Mouse (Mus musculus): ENCODE data around the gene Iqgap2. TPM values are rescaled to one million over a fixed set of nuclear protein-coding genes. Genes with fewer than 3 reads are reported as not detected.

The Iqgap2 gene
- total and polyA plus RNA-seq, 2 experiments from 2014 or later = 0.83 to 1.3 TPM

GRCm38 (mm10) chr13:95671108-95671897, 220.4 kb downstream of the Iqgap2 start:
- H3K4me2 ChIP-seq (ENCODE audit: low read depth, low read length) = no peak overlapping the region
- no peaks in the 10 kb centered on the region for H3K9me3 ChIP-seq (replicated peaks; ENCODE audit: control insufficient read depth, low read length)
- no peaks in the 10 kb centered on the region; the same call in 1 of the 2 replicates for H3K4me1 ChIP-seq (ENCODE audit: control insufficient read depth, insufficient read depth)
- H3K27ac ChIP-seq (ENCODE audit: low read depth) = no peak overlapping the region
- ATAC-seq (ENCODE audit: insufficient read depth, low read depth) (peak; percentile 30; the same call in 1 of the 2 replicates), DNase-seq (ENCODE audit: low spot score) (peak; percentile 28)
- no peaks in the 10 kb centered on the region for H3K27me3 ChIP-seq (ENCODE audit: control insufficient read depth, insufficient read depth, low read length)
- no peak for TF ChIP-seq EP300 (IDR thresholded peaks at IDR 0.05; ENCODE audit: low read depth)
- TF ChIP-seq CTCF (IDR thresholded peaks at IDR 0.05; ENCODE audit: low read depth) = no peak
- no peak overlapping the region for H3K4me3 ChIP-seq (ENCODE audit: low read depth, low read length)
- no peaks in the 10 kb centered on the region for H3K36me3 ChIP-seq (replicated peaks; ENCODE audit: control insufficient read depth, insufficient read depth, low read length)
- H3K9ac ChIP-seq (replicated peaks; ENCODE audit: low read depth, low read length) = no peak overlapping the region
- WGBS = 44% methylated on average over 9 of the region's 9 CpGs

- Histone ChIP-seq H3K36me3 (replicated peaks; ENCODE audit: control insufficient read depth, insufficient read depth, low read length) (no peaks in the 10 kb centered on the region), H3K9ac (replicated peaks; ENCODE audit: low read depth, low read length) (no peak overlapping the region), H3K27me3 (ENCODE audit: control insufficient read depth, insufficient read depth, low read length) (no peaks in the 10 kb centered on the region), H3K4me2 (ENCODE audit: low read depth, low read length) (no peak overlapping the region), H3K4me3 (ENCODE audit: low read depth, low read length) (no peak overlapping the region), H3K9me3 (replicated peaks; ENCODE audit: control insufficient read depth, low read length) (no peaks in the 10 kb centered on the region), H3K27ac (ENCODE audit: low read depth) (no peak overlapping the region), H3K4me1 (ENCODE audit: control insufficient read depth, insufficient read depth) (no peaks in the 10 kb centered on the region; the same call in 1 of the 2 replicates)
- ATAC-seq (ENCODE audit: insufficient read depth, low read depth) (no peak), DNase-seq (ENCODE audit: low spot score) (no peak)
- TF ChIP-seq EP300 (IDR thresholded peaks at IDR 0.05; ENCODE audit: low read depth) (no peak), CTCF (IDR thresholded peaks at IDR 0.05; ENCODE audit: low read depth) (no peak)
- 68% methylated on average over 5 of the region's 5 CpGs for WGBS
Observed at GRCm38 (mm10) chr13:95670534-95670933, 221.2 kb downstream of the Iqgap2 start.

DNA sequence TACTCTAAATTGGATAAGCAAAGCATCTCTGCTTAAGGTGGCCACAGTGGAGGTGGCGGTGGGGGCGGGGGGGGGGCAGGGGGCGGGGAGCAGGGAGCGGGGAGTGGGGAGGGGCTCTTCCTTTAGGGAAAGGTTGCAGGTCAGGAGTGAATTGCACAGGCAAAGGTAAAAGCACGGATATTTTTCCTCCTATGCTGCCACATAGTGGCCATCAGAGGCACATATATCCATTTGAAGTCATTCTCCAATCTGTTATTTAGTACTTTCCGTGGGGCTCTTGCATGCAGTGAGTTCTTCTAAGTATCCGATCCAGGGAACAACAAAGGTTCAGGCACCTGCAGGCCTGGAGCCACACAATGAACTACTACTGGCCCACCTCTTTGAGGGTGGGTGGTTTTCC, 224.5 kb downstream of the Iqgap2 start:
- no peaks in the 10 kb centered on the region for H3K36me3 ChIP-seq (replicated peaks; ENCODE audit: control insufficient read depth, insufficient read depth, low read length)
- WGBS = 5% methylated on average over 7 of the region's 7 CpGs
- H3K4me2 ChIP-seq (ENCODE audit: low read depth, low read length) = no peak overlapping the region
- H3K27ac ChIP-seq (ENCODE audit: low read depth) = no peak overlapping the region
- no peak overlapping the region for H3K9ac ChIP-seq (replicated peaks; ENCODE audit: low read depth, low read length)
- no peaks in the 10 kb centered on the region; the same call in 1 of the 2 replicates for H3K4me1 ChIP-seq (ENCODE audit: control insufficient read depth, insufficient read depth)
- peak; percentile 59 for DNase-seq (ENCODE audit: low spot score)
- H3K4me3 ChIP-seq (ENCODE audit: low read depth, low read length) = no peak overlapping the region
- no peaks in the 10 kb centered on the region for H3K27me3 ChIP-seq (ENCODE audit: control insufficient read depth, insufficient read depth, low read length)
- peak; percentile 33; the same call in 1 of the 2 replicates for ATAC-seq (ENCODE audit: insufficient read depth, low read depth)
- no peaks in the 10 kb centered on the region for H3K9me3 ChIP-seq (replicated peaks; ENCODE audit: control insufficient read depth, low read length)
- TF ChIP-seq EP300 (IDR thresholded peaks at IDR 0.05; ENCODE audit: low read depth) (no peak), CTCF (IDR thresholded peaks at IDR 0.05; ENCODE audit: low read depth) (peak; percentile 62)

- H3K36me3 ChIP-seq (replicated peaks; ENCODE audit: control insufficient read depth, insufficient read depth, low read length) = no peaks in the 10 kb centered on the region
- H3K4me3 ChIP-seq (ENCODE audit: low read depth, low read length) = no peak overlapping the region
- TF ChIP-seq CTCF (IDR thresholded peaks at IDR 0.05; ENCODE audit: low read depth) = no peak
- no peak for TF ChIP-seq EP300 (IDR thresholded peaks at IDR 0.05; ENCODE audit: low read depth)
- H3K4me1 ChIP-seq (ENCODE audit: control insufficient read depth, insufficient read depth) = no peaks in the 10 kb centered on the region
- DNase-seq (ENCODE audit: low spot score) (no peak), ATAC-seq (ENCODE audit: insufficient read depth, low read depth) (no peak)
- 88% methylated on average over 13 of the region's 13 CpGs for WGBS
- no peaks in the 10 kb centered on the region for H3K9me3 ChIP-seq (replicated peaks; ENCODE audit: control insufficient read depth, low read length)
- no peak overlapping the region for H3K4me2 ChIP-seq (ENCODE audit: low read depth, low read length)
- no peaks in the 10 kb centered on the region for H3K27me3 ChIP-seq (ENCODE audit: control insufficient read depth, insufficient read depth, low read length)
- no peak overlapping the region for H3K9ac ChIP-seq (replicated peaks; ENCODE audit: low read depth, low read length)
- H3K27ac ChIP-seq (ENCODE audit: low read depth) = no peak overlapping the region
Observed at GRCm38 (mm10) chr13:95665644-95666356, 225.9 kb downstream of the Iqgap2 start.

DNA sequence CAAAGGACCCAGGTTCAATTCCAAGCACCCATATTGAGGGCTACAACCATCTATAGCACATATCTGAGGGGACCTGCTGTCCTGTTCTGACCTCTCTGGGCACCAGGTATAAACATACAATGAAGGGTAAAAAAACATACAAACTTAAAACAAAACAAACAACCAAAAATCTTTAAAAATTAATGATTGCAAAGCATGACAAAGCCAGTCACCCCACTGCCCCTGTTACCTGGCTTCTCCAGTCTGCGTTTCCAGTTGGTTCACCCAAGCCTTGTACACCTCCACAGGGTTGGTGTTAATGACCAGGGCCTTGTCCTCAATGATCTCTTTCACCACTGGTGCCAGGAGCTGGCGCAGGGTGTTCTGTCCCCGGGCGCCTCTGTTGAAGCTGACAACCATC, 227.9 kb downstream of the Iqgap2 start:
- WGBS = 93% methylated on average over 4 of the region's 4 CpGs
- no peak for DNase-seq (ENCODE audit: low spot score)
- no peak for ATAC-seq (ENCODE audit: insufficient read depth, low read depth)

More for the DNA sequence above, 227.9 kb downstream of the Iqgap2 start:
- Histone ChIP-seq H3K36me3 (replicated peaks; ENCODE audit: control insufficient read depth, insufficient read depth, low read length) (no peaks in the 10 kb centered on the region), H3K27ac (ENCODE audit: low read depth) (no peak overlapping the region), H3K9me3 (replicated peaks; ENCODE audit: control insufficient read depth, low read length) (no peaks in the 10 kb centered on the region), H3K4me2 (ENCODE audit: low read depth, low read length) (no peak overlapping the region), H3K9ac (replicated peaks; ENCODE audit: low read depth, low read length) (no peak overlapping the region), H3K4me1 (ENCODE audit: control insufficient read depth, insufficient read depth) (no peaks in the 10 kb centered on the region), H3K27me3 (ENCODE audit: control insufficient read depth, insufficient read depth, low read length) (no peaks in the 10 kb centered on the region), H3K4me3 (ENCODE audit: low read depth, low read length) (no peak overlapping the region)
- no peak for TF ChIP-seq EP300 (IDR thresholded peaks at IDR 0.05; ENCODE audit: low read depth)

Data from heart, postnatal 0 days (tissue).